Mouse (Mus musculus) embryonic fibroblast, embryonic 13.5 days (primary cell): ENCODE measurements around the gene Stmn3. TPM values are rescaled to one million over a fixed set of nuclear protein-coding genes. Genes with fewer than 3 reads are reported as not detected.
A peak's percentile ranks its signal among the peaks of the same experiment; 100 is the strongest.

Experiments used
- H3K27ac ChIP-seq: 2 replicates; pipeline ENCODE4 v1.5.1; 2012; ENCODE audit warnings: low read length, control low read depth, inconsistent platforms; ENCODE audit not compliant: insufficient read depth
- H3K4me1 ChIP-seq: 2 replicates; pipeline ENCODE4 v1.6.1; 2011; ENCODE audit warnings: low read length; ENCODE audit not compliant: control insufficient read depth, insufficient read depth
- H3K4me3 ChIP-seq: 2 replicates; pipeline ENCODE4 v1.5.1; 2011; ENCODE audit warnings: mild to moderate bottlenecking, control low read depth, low read length; ENCODE audit not compliant: insufficient read depth
- CTCF ChIP-seq: IDR thresholded peaks from 2 replicates; pipeline ENCODE4 v1.5.1; 2011; ENCODE audit warnings: mild to moderate bottlenecking, control low read depth, low read length, moderate library complexity, borderline replicate concordance; ENCODE audit not compliant: insufficient read depth
- POLR2A ChIP-seq: IDR thresholded peaks from 2 replicates; pipeline ENCODE4 v1.6.1; 2011; ENCODE audit warnings: low read depth, mild to moderate bottlenecking, control low read depth, low read length, moderate library complexity
- polyA plus RNA-seq: library from polyadenylated mRNA; stranded (reverse); fragments of >200 nt; gene quantifications from 2 replicates; pipeline ENCODE4 v1.2.4, GENCODE M21; 2011; ENCODE audit warnings: low read depth; ENCODE audit not compliant: missing spikeins, insufficient read length

The Stmn3 gene
- polyA plus RNA-seq, 1 experiment: not detected

GRCm38 (mm10) chr2:181287338-181287957 lies 26.9 kb downstream of the Stmn3 start:
- TF ChIP-seq POLR2A (peak; percentile 87), CTCF (no peak)
- peaks cover 6% of the 10 kb centered on the region; the same call in 1 of the 2 replicates for H3K4me1 ChIP-seq
- peak overlapping the region; percentile 84 for H3K27ac ChIP-seq
- H3K4me3 ChIP-seq: peak overlapping the region; percentile 90

- H3K4me3 ChIP-seq: peak overlapping the region; percentile 90
- H3K27ac ChIP-seq: peak overlapping the region; percentile 84
- peak; percentile 50 for TF ChIP-seq POLR2A
- no peak for TF ChIP-seq CTCF
- H3K4me1 ChIP-seq: peaks cover 6% of the 10 kb centered on the region; the same call in 1 of the 2 replicates
Measured at GRCm38 (mm10) chr2:181286629-181287337, 27.5 kb downstream of the Stmn3 start.

GRCm38 (mm10) chr2:181279968-181280367 lies 34.3 kb downstream of the Stmn3 start:
- H3K27ac ChIP-seq: no peak overlapping the region
- no peaks in the 10 kb centered on the region for H3K4me1 ChIP-seq
- TF ChIP-seq CTCF (no peak), POLR2A (no peak)
- no peak overlapping the region for H3K4me3 ChIP-seq

GRCm38 (mm10) chr2:181277866-181278265 lies 36.4 kb downstream of the Stmn3 start:
- Histone ChIP-seq H3K4me3 (no peak overlapping the region), H3K27ac (no peak overlapping the region), H3K4me1 (no peaks in the 10 kb centered on the region)
- TF ChIP-seq CTCF: no peak
- no peak for TF ChIP-seq POLR2A

- no peak overlapping the region for H3K27ac ChIP-seq
- H3K4me3 ChIP-seq: no peak overlapping the region
- TF ChIP-seq CTCF: no peak
- H3K4me1 ChIP-seq: no peaks in the 10 kb centered on the region
Measured at GRCm38 (mm10) chr2:181276766-181277165, 37.5 kb downstream of the Stmn3 start.

- no peak overlapping the region for H3K4me3 ChIP-seq
- TF ChIP-seq CTCF (no peak), POLR2A (no peak)
- no peaks in the 10 kb centered on the region for H3K4me1 ChIP-seq
- H3K27ac ChIP-seq: no peak overlapping the region
Measured at GRCm38 (mm10) chr2:181274639-181275038, 39.7 kb downstream of the Stmn3 start.

GRCm38 (mm10) chr2:181273829-181274228 lies 40.5 kb downstream of the Stmn3 start:
- H3K27ac ChIP-seq: no peak overlapping the region
- TF ChIP-seq POLR2A (no peak), CTCF (no peak)
- H3K4me1 ChIP-seq: no peaks in the 10 kb centered on the region
- H3K4me3 ChIP-seq: no peak overlapping the region

GRCm38 (mm10) chr2:181272092-181272491 lies 42.2 kb downstream of the Stmn3 start:
- no peak for TF ChIP-seq POLR2A
- no peak for TF ChIP-seq CTCF
- no peaks in the 10 kb centered on the region for H3K4me1 ChIP-seq
- no peak overlapping the region; the same call in 1 of the 2 replicates for H3K27ac ChIP-seq
- no peak overlapping the region for H3K4me3 ChIP-seq

GRCm38 (mm10) chr2:181266839-181267238 lies 47.5 kb downstream of the Stmn3 start:
- H3K4me1 ChIP-seq: no peaks in the 10 kb centered on the region
- no peak overlapping the region for H3K27ac ChIP-seq
- TF ChIP-seq CTCF: no peak
- no peak for TF ChIP-seq POLR2A
- no peak overlapping the region for H3K4me3 ChIP-seq

Other genes with a start within 250 kb of the Stmn3 start
- not detected in 2 replicates for gene Kcnq2, start 179.2 kb downstream of the Stmn3 start, polyA plus RNA-seq
- gene Eef1a2, start 157.5 kb downstream of the Stmn3 start, polyA plus RNA-seq: not detected in 2 replicates
- gene Ppdpf, start 127.3 kb downstream of the Stmn3 start, polyA plus RNA-seq: 37.8 and 40.9 TPM in 2 replicates
- not detected in 2 replicates for gene Ptk6, start 111.7 kb downstream of the Stmn3 start, polyA plus RNA-seq
- gene Srms, start 101.3 kb downstream of the Stmn3 start, polyA plus RNA-seq: not detected in 2 replicates
- gene Fndc11, start 94.5 kb downstream of the Stmn3 start, polyA plus RNA-seq: not detected in 2 replicates
- 10.5 and 12.3 TPM in 2 replicates for gene Helz2, start 72.5 kb downstream of the Stmn3 start, polyA plus RNA-seq
- gene Gmeb2, start 26.5 kb downstream of the Stmn3 start, polyA plus RNA-seq: 20.0 and 23.6 TPM in 2 replicates
- 40.8 and 43.5 TPM in 2 replicates for gene Rtel1, start 5.2 kb upstream of the Stmn3 start, polyA plus RNA-seq
- gene Zgpat, start 50.4 kb upstream of the Stmn3 start, polyA plus RNA-seq: 13.5 and 19.1 TPM in 2 replicates
- 32.8 and 37.6 TPM in 2 replicates for gene Arfrp1, start 50.9 kb upstream of the Stmn3 start, polyA plus RNA-seq
- gene Lime1, start 65.6 kb upstream of the Stmn3 start, polyA plus RNA-seq: 6.8 and 8.1 TPM in 2 replicates
- 2.6 and 3.3 TPM in 2 replicates for gene Zbtb46, start 144.9 kb upstream of the Stmn3 start, polyA plus RNA-seq
- gene Abhd16b, start 178.7 kb upstream of the Stmn3 start, polyA plus RNA-seq: not detected in 2 replicates
- gene Tpd52l2, start 182.6 kb upstream of the Stmn3 start, polyA plus RNA-seq: 96.5 and 103 TPM in 2 replicates
- gene Dnajc5, start 206.0 kb upstream of the Stmn3 start, polyA plus RNA-seq: 86.7 and 97.4 TPM in 2 replicates